Mouse (Mus musculus) heart, embryonic 14.5 days (tissue): ENCODE results near the gene Hira. TPM values are rescaled to one million over a fixed set of nuclear protein-coding genes. Genes with fewer than 3 reads are reported as not detected.
"Not testable (repeated sequence)": the region's sequence is repeated elsewhere in the genome, so short reads cannot be mapped to it uniquely, and the experiment has no call there.

Experiments used
- ATAC-seq: fragments of 200-750 bp; cut with Nextera tagmentation; 2 replicates; pipeline ENCODE4 v1.8.0; 2017; ENCODE audit warnings: low read depth, moderate TSS enrichment; ENCODE audit not compliant: insufficient number of reproducible peaks, insufficient read depth, low FRiP score
- H3K27ac ChIP-seq, 2 experiments: fragments of 200-500 bp in 1 of 2; fragments of 300-500 bp in 1 of 2; sonication (generic) in 1 of 2; replicated peaks in 1 of 2; 2 replicates each; pipeline ENCODE4 v1.5.1; 2012 to 2014; ENCODE audit warnings: low read depth in 2 of 2, low read length in 2 of 2, control low read depth in 1 of 2, mild to moderate bottlenecking in 1 of 2, mixed read lengths in 1 of 2; ENCODE audit not compliant: control insufficient read depth in 1 of 2, insufficient read depth in 1 of 2
- H3K27me3 ChIP-seq: fragments of 300-500 bp; sonication (generic); 2 replicates; pipeline ENCODE4 v1.6.1; 2014; ENCODE audit warnings: mild to moderate bottlenecking, low read length, control low read depth; ENCODE audit not compliant: control insufficient read depth, insufficient read depth
- H3K36me3 ChIP-seq: fragments of 300-500 bp; sonication (generic); 2 replicates; pipeline ENCODE4 v1.6.1; 2014; ENCODE audit warnings: mild to moderate bottlenecking, control low read depth, low read length, mixed read lengths; ENCODE audit not compliant: control insufficient read depth, insufficient read depth
- H3K4me1 ChIP-seq, 2 experiments: fragments of 200-500 bp in 1 of 2; fragments of 300-500 bp in 1 of 2; sonication (generic) in 1 of 2; 2 replicates each; pipeline ENCODE4 v1.6.1; 2012 to 2014; ENCODE audit warnings: low read length in 2 of 2, control low read depth in 1 of 2, mixed read lengths in 1 of 2; ENCODE audit not compliant: control insufficient read depth in 2 of 2, insufficient read depth in 2 of 2
- H3K4me2 ChIP-seq: fragments of 300-500 bp; sonication (generic); 2 replicates; pipeline ENCODE4 v1.6.1; 2014; ENCODE audit warnings: mild to moderate bottlenecking, low read length
- H3K4me3 ChIP-seq, 2 experiments: fragments of 200-500 bp in 1 of 2; fragments of 300-500 bp in 1 of 2; sonication (generic) in 1 of 2; 2 replicates each; pipeline ENCODE4 v1.5.1; 2012 to 2014; ENCODE audit warnings: low read length in 2 of 2, mild to moderate bottlenecking in 2 of 2, control low read depth in 1 of 2, low read depth in 1 of 2, moderate library complexity in 1 of 2; ENCODE audit not compliant: control insufficient read depth in 1 of 2, insufficient read depth in 1 of 2
- H3K9ac ChIP-seq: fragments of 300-500 bp; sonication (generic); 2 replicates; pipeline ENCODE4 v1.6.1; 2014; ENCODE audit warnings: mild to moderate bottlenecking, low read length
- H3K9me3 ChIP-seq: fragments of 300-500 bp; sonication (generic); 2 replicates; pipeline ENCODE4 v1.6.1; 2016; ENCODE audit warnings: low read length, control low read depth; ENCODE audit not compliant: control insufficient read depth
- WGBS: fragments of 180-500 bp; shearing (Covaris S2); extraction: QIAGEN DNeasy Blood & Tissue Kit; methylation state at CpG from one replicate; pipeline ENCODE4 v1.1.7; 2014; 5-methylcytosine and 5-hydroxymethylcytosine counted together
- polyA plus RNA-seq: library from polyadenylated mRNA; unstranded; fragments of >200 nt; fragmentation: Nextera tagmentation; extraction: Ambion mirVana; gene quantifications from 2 replicates; pipeline ENCODE4 v1.2.1, GENCODE M21; 2014

Gene Hira
- polyA plus RNA-seq, 1 experiment from 2014 or later: 10.9 TPM

- WGBS: 87% methylated on average over 15 of the region's 15 CpGs
- ATAC-seq: no peak
- Histone ChIP-seq H3K4me1 (no peaks in the 10 kb centered on the region), H3K9me3 (no peaks in the 10 kb centered on the region), H3K4me2 (no peak overlapping the region), H3K9ac (no peak overlapping the region), H3K27me3 (no peaks in the 10 kb centered on the region), H3K36me3 (no peaks in the 10 kb centered on the region), H3K4me3 (no peak overlapping the region), H3K27ac (no peak overlapping the region)
Observed at GRCm38 (mm10) chr16:18846301-18846820, 30.5 kb upstream of the Hira start.

- not testable (repeated sequence) for H3K4me1 ChIP-seq, H3K27ac ChIP-seq, ATAC-seq, H3K36me3 ChIP-seq, H3K27me3 ChIP-seq, H3K9ac ChIP-seq, H3K4me2 ChIP-seq, H3K9me3 ChIP-seq, H3K4me3 ChIP-seq
- 90% methylated on average over 15 of the region's 17 CpGs for WGBS
Observed at GRCm38 (mm10) chr16:18849521-18850190, 27.2 kb upstream of the Hira start.

GRCm38 (mm10) chr16:18858551-18858950, 18.3 kb upstream of the Hira start:
- H3K9ac ChIP-seq: no peak overlapping the region
- H3K4me2 ChIP-seq: no peak overlapping the region
- no peaks in the 10 kb centered on the region for H3K27me3 ChIP-seq
- H3K9me3 ChIP-seq: no peaks in the 10 kb centered on the region
- no peak overlapping the region for H3K4me3 ChIP-seq
- no peak overlapping the region for H3K27ac ChIP-seq
- no peaks in the 10 kb centered on the region for H3K4me1 ChIP-seq
- ATAC-seq: no peak
- no peaks in the 10 kb centered on the region for H3K36me3 ChIP-seq

- H3K4me2 ChIP-seq: no peak overlapping the region
- no peak for ATAC-seq
Observed at GRCm38 (mm10) chr16:18860186-18860585, 16.7 kb upstream of the Hira start.

GRCm38 (mm10) chr16:18870495-18870894, 6.3 kb upstream of the Hira start:
- not testable (repeated sequence) for H3K9ac ChIP-seq, H3K27me3 ChIP-seq, H3K27ac ChIP-seq, H3K4me1 ChIP-seq, H3K4me2 ChIP-seq, H3K9me3 ChIP-seq, H3K4me3 ChIP-seq, ATAC-seq
- WGBS: 76% methylated on average over 1 of the region's 1 CpGs
- H3K36me3 ChIP-seq: peaks cover 45% of the 10 kb centered on the region

More at GRCm38 (mm10) chr16:18860186-18860585, 16.7 kb upstream of the Hira start:
- Histone ChIP-seq H3K36me3 (no peaks in the 10 kb centered on the region), H3K4me1 (no peaks in the 10 kb centered on the region), H3K9ac (no peak overlapping the region), H3K27me3 (no peaks in the 10 kb centered on the region), H3K4me3 (no peak overlapping the region), H3K9me3 (no peaks in the 10 kb centered on the region), H3K27ac (no peak overlapping the region)
- WGBS: 57% methylated on average over 1 of the region's 1 CpGs

- Histone ChIP-seq H3K36me3 (peaks cover 42% of the 10 kb centered on the region), H3K4me3 (peak overlapping the region; percentile 88 to 94), H3K9me3 (no peaks in the 10 kb centered on the region), H3K27me3 (no peaks in the 10 kb centered on the region), H3K27ac (peak overlapping the region; percentile 90 to 92), H3K4me2 (peak overlapping the region; percentile 82), H3K9ac (peak overlapping the region; percentile 92), H3K4me1 (peaks cover 0 to 5% of the 10 kb centered on the region in 2 experiments; a peak in 2 of 4 replicates)
- 1% methylated on average over 17 of the region's 17 CpGs for WGBS
- ATAC-seq: no peak; the same call in 1 of the 2 replicates
Observed at GRCm38 (mm10) chr16:18876091-18876441, 771 bp upstream of the Hira start.

GRCm38 (mm10) chr16:18877386-18878090, 701 bp downstream of the Hira start:
- H3K9me3 ChIP-seq: no peaks in the 10 kb centered on the region
- H3K4me1 ChIP-seq: peaks cover 0 to 5% of the 10 kb centered on the region in 2 experiments; a peak in 2 of 4 replicates
- peak overlapping the region; percentile 90 to 94 for H3K27ac ChIP-seq
- H3K4me3 ChIP-seq: peak overlapping the region; percentile 88 to 94
- peak overlapping the region; percentile 82 for H3K4me2 ChIP-seq
- H3K27me3 ChIP-seq: no peaks in the 10 kb centered on the region
- peak; percentile 11 for ATAC-seq
- H3K9ac ChIP-seq: peak overlapping the region; percentile 92
- under 1% methylated on average over 43 of the region's 43 CpGs for WGBS
- peaks cover 32% of the 10 kb centered on the region for H3K36me3 ChIP-seq
